Mouse (Mus musculus) C3H10T1/2 (cell line): Measurements from ENCODE around the gene Klk1b27. TPM values are rescaled to one million over a fixed set of nuclear protein-coding genes. Genes with fewer than 3 reads are reported as not detected.

ENCODE experiments used
- polyA plus RNA-seq, 2 experiments: library from polyadenylated mRNA; unstranded; fragments of >200 nt; fragmentation: generic; extraction: Trizol; gene quantifications; one replicate each; pipeline ENCODE4 v1.2.1; 2012; ENCODE audit warnings: missing spikeins in 2 of 2

Gene Klk1b27
- not detected for polyA plus RNA-seq

GRCm38 (mm10) chr7:44051990-44052389, at the start of gene Klk1b27:
Klk1b27 (plus strand) TSS chr7:44052290.

DNA sequence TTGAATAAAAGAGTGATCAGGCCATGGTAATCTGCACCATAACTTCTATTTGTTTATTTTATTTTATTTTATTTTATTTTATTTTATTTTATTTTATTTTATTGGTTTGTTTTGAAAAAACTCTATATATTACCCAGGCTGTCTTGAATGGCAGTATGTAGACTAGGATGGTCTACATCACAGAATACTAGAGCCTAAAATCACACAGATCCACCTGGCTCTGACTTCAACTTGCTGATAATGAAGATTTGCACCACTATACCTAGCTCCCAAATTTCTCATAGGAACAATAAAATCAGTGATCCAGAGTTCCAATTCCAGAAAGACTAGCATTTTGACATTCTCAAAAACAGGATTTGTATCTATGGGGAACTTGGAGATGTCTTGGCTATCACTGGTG, 40.2 kb upstream of the Klk1b27 start, which contains the start of gene Klk1b26:
TSS of gene Klk1b26 (plus strand) at position 301 of the 400 bp plus-strand sequence.

GRCm38 (mm10) chr7:44102028-44102427, 49.9 kb downstream of the Klk1b27 start, which contains the start of gene Klk1b21:
Klk1b21 (plus strand) TSS chr7:44102328.

Other genes starting within 250 kb of the Klk1b27 start
- not detected for gene Klk7, start 241.0 kb upstream of the Klk1b27 start, polyA plus RNA-seq
- gene Klk6, start 227.8 kb upstream of the Klk1b27 start, polyA plus RNA-seq: under 1 TPM in 1 of 2 experiments, not detected in 1; 0.12 TPM
- not detected for gene Klk5, start 210.3 kb upstream of the Klk1b27 start, polyA plus RNA-seq
- gene Klk4, start 171.1 kb upstream of the Klk1b27 start, polyA plus RNA-seq: not detected
- gene Klk15, start 118.5 kb upstream of the Klk1b27 start, polyA plus RNA-seq: not detected
- gene Klk1b8, start 101.6 kb upstream of the Klk1b27 start, polyA plus RNA-seq: not detected
- gene Klk1b1, start 85.5 kb upstream of the Klk1b27 start, polyA plus RNA-seq: not detected
- not detected for gene Klk1b9, start 76.2 kb upstream of the Klk1b27 start, polyA plus RNA-seq
- not detected for gene Klk1b11, start 56.4 kb upstream of the Klk1b27 start, polyA plus RNA-seq
- not detected for gene Klk1b26, start 40.1 kb upstream of the Klk1b27 start, polyA plus RNA-seq
- not detected for gene Klk1b21, start 50.0 kb downstream of the Klk1b27 start, polyA plus RNA-seq
- gene Klk1b22, start 60.4 kb downstream of the Klk1b27 start, polyA plus RNA-seq: under 1 TPM in 1 of 2 experiments, not detected in 1; 0.44 TPM
- gene Klk1b16, start 84.5 kb downstream of the Klk1b27 start, polyA plus RNA-seq: not detected
- under 1 TPM in 1 of 2 experiments, not detected in 1; 0.08 TPM for gene Klk1b24, start 135.9 kb downstream of the Klk1b27 start, polyA plus RNA-seq
- gene Klk1b3, start 145.9 kb downstream of the Klk1b27 start, polyA plus RNA-seq: not detected
- not detected for gene Klk1b4, start 155.1 kb downstream of the Klk1b27 start, polyA plus RNA-seq
- not detected for gene Klk1b5, start 163.7 kb downstream of the Klk1b27 start, polyA plus RNA-seq
- gene Klk1, start 173.1 kb downstream of the Klk1b27 start, polyA plus RNA-seq: not detected
- not detected for gene Gm36864, start 183.9 kb downstream of the Klk1b27 start, polyA plus RNA-seq
- under 1 TPM; 0.89 to 0.97 TPM for gene 1700028J19Rik, start 194.4 kb downstream of the Klk1b27 start, polyA plus RNA-seq
- gene 2410002F23Rik, start 194.4 kb downstream of the Klk1b27 start, polyA plus RNA-seq: 10 to 100 TPM; 21.2 to 41.3 TPM
- gene Acp4, start 205.1 kb downstream of the Klk1b27 start, polyA plus RNA-seq: under 1 TPM in 1 of 2 experiments, not detected in 1; 0.04 TPM
- not detected for gene Gm15517, start 209.2 kb downstream of the Klk1b27 start, polyA plus RNA-seq